Mouse (Mus musculus) bone marrow macrophage, adult 2 months (primary cell): ENCODE measurements around the gene Aldh1b1. TPM values are rescaled to one million over a fixed set of nuclear protein-coding genes. Genes with fewer than 3 reads are reported as not detected.

Experiments used
- H3K27ac ChIP-seq: 2 replicates; pipeline ENCODE4 v1.5.1; 2012; ENCODE audit warnings: low read depth, low read length; ENCODE audit not compliant: insufficient read depth
- H3K4me1 ChIP-seq: 2 replicates; pipeline ENCODE4 v1.6.1; 2012; ENCODE audit warnings: low read length; ENCODE audit not compliant: control insufficient read depth, insufficient read depth
- H3K4me3 ChIP-seq: 2 replicates; pipeline ENCODE4 v1.5.1; 2012; ENCODE audit warnings: mild to moderate bottlenecking, low read length, moderate library complexity; ENCODE audit not compliant: insufficient read depth
- CTCF ChIP-seq: IDR thresholded peaks from 2 replicates; pipeline ENCODE4 v1.5.1; 2012; ENCODE audit warnings: low read depth, mild to moderate bottlenecking, low read length, moderate library complexity
- POLR2A ChIP-seq: IDR thresholded peaks from 2 replicates; pipeline ENCODE4 v1.6.1; 2012; ENCODE audit warnings: mild to moderate bottlenecking, low read depth, low read length, borderline replicate concordance
- polyA plus RNA-seq: library from polyadenylated mRNA; stranded (reverse); fragments of >200 nt; gene quantifications from 2 replicates; pipeline ENCODE4 v1.2.4, GENCODE M21; 2012; ENCODE audit not compliant: missing spikeins, insufficient read depth, insufficient read length

Aldh1b1 gene
- polyA plus RNA-seq = 4.2 and 4.3 TPM in 2 replicates

DNA sequence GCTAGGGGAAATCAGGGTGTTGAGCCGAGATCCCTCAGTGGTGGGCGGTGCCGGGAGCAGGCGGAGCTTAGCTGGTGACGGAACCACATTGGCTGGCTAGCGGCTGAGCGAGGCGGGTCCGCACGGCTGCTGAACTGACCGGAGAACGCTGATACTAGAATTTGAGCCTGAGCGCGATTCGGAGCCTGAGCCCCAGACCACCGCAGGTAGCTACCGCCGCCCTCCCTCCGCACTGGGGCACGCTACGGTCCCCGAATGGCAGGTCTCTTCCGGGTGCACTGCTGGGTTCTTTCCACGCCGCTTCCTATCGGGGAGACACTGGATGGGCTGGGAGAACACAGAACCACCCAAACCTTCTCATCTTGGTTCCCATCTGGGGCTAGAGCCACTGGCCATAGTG lies at the start of gene Aldh1b1:
TSS of gene Aldh1b1 (plus strand) at position 59 of the 400 bp plus-strand sequence.
- TF ChIP-seq CTCF = no peak
- TF ChIP-seq POLR2A = no peak
- no peak within 1 kb of the TSS for H3K27ac ChIP-seq
- peak within 1 kb of the TSS; percentile 73 for H3K4me3 ChIP-seq
- H3K4me1 ChIP-seq = peaks cover 13% of the 10 kb centered on the region; the same call in 1 of the 2 replicates

DNA sequence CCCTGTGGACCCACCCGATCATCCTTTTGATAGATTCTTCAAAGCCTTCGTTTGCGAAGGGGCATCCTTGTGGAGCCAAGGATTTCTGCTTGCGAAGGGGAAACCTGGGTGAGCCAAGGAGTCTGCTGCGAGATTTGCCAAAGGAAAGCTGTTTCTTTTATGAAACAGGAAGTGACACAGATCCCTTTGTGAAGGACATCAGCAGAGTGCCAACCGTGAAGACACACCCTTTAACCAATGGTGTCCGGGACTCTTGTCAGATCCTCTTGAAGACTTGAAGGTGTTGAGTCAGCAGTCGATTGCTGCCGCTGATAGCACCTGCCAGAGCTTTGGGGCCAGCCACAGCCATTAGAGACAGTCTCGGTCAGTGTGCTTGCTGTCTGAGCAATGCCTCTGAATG lies 49.4 kb upstream of the Aldh1b1 start:
- TF ChIP-seq POLR2A (no peak), CTCF (no peak)

DNA sequence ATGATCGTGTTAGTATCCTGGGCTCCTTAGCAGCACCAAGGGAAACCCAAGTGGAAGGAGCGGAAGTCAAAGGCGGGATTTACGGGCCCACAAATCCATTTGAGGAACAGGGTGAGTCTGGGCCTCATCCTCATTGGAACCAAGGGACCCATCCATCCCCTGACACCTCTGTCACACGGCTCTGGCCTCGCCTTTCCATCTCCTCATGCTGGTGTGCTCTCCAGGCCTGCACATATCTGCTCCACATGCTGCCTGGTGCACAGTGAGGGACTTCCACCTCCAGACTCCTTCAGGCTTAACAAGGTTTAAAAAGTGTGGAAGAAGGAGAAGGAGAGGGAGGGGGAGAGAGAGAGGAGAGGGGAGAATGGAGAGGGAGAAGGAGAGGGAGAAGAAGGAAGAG lies 48.3 kb upstream of the Aldh1b1 start:
- no peak overlapping the region for H3K4me3 ChIP-seq
- H3K4me1 ChIP-seq = peaks cover 9% of the 10 kb centered on the region
- no peak overlapping the region for H3K27ac ChIP-seq
- TF ChIP-seq POLR2A (no peak), CTCF (no peak)

More for the DNA sequence above, 49.4 kb upstream of the Aldh1b1 start:
- H3K4me3 ChIP-seq = no peak overlapping the region
- no peak overlapping the region for H3K27ac ChIP-seq
- peaks cover 9% of the 10 kb centered on the region for H3K4me1 ChIP-seq

DNA sequence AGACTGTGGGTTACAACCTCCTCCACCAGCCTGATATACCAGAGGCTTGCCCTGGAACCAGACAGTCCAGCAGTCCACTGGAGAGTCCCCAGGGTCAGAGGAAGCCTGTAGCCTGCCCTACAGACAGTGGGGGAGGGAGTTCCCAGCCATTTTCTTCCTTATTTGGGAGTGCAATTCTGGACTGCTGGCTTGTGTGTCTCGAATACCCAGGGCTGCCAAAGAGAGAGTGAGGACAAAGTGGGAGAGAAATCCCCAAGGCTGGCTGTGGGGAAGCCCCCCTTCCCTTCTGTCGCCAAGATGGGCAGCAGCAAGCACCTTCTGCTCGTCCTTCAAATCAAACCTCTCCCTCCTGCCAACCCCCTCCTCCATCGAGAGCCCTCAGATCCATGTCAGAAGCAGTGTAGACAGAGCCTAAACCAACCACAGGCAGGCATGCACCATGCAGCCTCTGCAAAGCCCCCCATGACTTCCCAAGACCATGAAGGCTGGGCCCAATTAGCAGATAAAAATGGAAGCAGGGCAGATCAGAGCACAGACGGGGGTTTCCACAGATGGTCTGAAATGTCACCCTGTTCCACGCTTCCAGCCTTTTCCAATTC lies 45.5 kb upstream of the Aldh1b1 start:
- TF ChIP-seq POLR2A = no peak
- TF ChIP-seq CTCF = no peak
- H3K4me1 ChIP-seq = peaks cover 9% of the 10 kb centered on the region
- no peak overlapping the region for H3K4me3 ChIP-seq
- H3K27ac ChIP-seq = no peak overlapping the region

DNA sequence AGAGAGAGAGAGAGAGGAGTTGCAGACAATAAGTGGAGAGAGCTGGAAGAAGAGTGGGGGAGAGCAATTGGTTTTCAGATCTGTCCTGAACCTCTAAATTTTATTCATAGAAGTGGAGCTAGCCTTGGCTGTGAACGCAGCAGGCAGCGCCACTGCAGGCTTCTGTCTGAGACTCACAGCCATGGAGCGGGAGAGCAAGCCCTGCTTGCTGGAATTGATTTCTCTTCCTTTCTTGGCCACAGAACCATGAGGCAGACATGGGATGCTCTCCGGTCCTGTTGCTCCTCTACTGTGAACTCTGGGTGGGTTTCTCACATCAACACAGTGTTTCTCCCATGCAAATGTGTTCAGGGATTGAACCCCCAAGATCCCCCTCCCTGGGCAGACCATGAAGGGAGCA lies 44.7 kb upstream of the Aldh1b1 start:
- TF ChIP-seq CTCF (no peak), POLR2A (no peak)
- Histone ChIP-seq H3K4me1 (peaks cover 6% of the 10 kb centered on the region), H3K4me3 (no peak overlapping the region), H3K27ac (no peak overlapping the region)

DNA sequence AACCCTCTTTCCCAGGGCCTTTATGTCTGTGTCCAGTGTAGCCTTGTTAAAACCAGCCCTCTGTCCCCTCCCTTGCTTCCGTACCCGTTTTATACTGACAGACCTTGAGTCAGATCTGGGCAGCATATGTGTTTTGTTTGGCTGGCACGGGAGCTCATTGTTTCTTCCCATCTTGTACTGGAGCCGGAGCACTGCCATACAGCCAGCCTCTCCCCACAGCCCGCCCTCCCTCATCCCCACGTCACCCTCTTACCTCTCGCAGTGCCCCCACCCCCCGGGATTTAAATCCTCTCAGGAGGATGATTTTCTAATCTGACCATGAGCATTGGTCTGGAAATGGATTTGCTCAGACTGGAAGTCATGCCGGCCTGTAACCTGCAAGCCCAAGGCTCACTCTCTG lies 43.7 kb upstream of the Aldh1b1 start:
- Histone ChIP-seq H3K4me3 (no peak overlapping the region), H3K4me1 (peaks cover 4% of the 10 kb centered on the region), H3K27ac (no peak overlapping the region)
- TF ChIP-seq CTCF (no peak), POLR2A (no peak)

DNA sequence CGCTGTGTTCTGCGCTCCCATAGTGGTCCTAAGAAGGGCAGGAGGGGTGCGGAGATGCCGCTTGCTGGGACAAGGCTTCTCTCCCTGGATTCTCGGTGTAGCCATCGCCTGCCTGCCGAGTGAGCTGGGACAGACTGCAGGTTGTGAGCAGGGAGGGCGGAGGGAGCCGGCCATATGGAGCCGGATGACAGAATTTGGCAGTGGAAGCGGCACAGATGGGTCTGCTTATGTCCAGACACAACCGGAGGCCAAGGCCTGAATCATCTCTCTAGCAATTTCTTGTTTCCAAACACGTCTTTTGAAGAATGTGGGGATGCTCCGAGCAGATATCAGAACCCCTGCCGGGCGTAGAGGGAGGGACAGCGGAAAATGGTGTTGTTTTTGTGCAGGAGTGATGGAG lies 42.9 kb upstream of the Aldh1b1 start:
- Histone ChIP-seq H3K27ac (no peak overlapping the region), H3K4me1 (peaks cover 3% of the 10 kb centered on the region), H3K4me3 (no peak overlapping the region)
- TF ChIP-seq CTCF (no peak), POLR2A (no peak)

DNA sequence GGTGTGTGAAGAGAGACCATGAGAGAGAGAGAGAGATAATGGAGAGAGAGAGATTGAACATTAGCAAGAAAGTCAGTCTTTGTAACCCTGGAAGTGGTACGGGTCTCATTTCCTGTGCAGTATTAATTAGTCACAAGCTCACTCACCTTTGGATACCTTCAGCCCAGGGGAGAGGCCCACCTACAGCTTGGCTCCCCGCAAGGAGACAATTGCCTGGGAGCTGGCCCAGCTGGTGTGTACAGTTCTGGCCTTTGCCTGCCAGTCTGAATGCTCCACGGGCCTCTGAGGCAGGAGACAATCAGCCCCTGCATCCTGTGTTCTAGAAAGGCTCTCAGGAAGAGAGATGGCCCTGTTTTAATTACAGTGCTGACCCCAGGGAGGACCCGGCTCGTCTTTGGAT lies 40.9 kb upstream of the Aldh1b1 start:
- TF ChIP-seq CTCF = no peak
- TF ChIP-seq POLR2A = no peak
- no peaks in the 10 kb centered on the region for H3K4me1 ChIP-seq
- no peak overlapping the region for H3K27ac ChIP-seq
- H3K4me3 ChIP-seq = no peak overlapping the region

DNA sequence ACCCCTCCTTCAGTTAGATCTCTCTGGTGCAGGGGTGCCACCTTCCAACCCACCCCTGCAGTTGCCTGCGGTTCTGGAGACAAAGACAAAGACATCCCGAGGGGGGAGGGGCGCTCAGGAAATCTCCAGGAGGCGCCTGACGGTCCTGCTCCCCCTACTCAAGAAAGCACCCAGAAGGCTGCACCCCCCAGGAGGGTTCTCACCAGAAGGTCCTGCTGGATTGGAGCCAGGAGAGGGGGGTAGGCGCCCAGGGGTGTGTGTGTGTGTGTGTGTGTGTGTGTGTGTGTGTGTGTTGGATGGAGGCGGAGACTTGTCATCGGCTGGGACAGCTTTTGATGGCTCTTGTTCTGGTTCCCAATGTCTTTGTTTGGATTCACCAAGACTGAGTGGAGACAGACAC lies 39.4 kb upstream of the Aldh1b1 start:
- no peak overlapping the region for H3K27ac ChIP-seq
- H3K4me3 ChIP-seq = no peak overlapping the region
- TF ChIP-seq CTCF (no peak), POLR2A (no peak)
- H3K4me1 ChIP-seq = no peaks in the 10 kb centered on the region

DNA sequence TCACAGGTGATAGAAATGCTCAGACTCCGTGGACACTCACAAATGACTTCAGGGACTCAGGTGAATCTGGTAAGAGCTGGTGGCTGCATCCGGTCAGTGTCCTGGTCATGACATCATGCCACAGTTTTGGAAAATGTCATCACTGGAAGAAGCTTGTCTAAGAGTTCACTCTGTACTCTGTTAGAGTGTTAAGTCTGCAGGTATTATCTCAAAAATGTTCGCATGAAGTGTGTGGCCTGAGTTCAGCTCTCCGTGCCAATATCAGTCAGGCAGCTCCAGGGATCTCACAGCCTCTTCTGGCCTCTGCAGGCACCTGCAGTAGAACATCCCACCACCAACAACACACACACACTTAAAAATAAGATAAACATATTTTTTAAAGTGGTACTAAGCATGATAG lies 36.2 kb upstream of the Aldh1b1 start:
- no peak overlapping the region for H3K27ac ChIP-seq
- H3K4me3 ChIP-seq = no peak overlapping the region
- TF ChIP-seq POLR2A (no peak), CTCF (no peak)
- no peaks in the 10 kb centered on the region for H3K4me1 ChIP-seq

DNA sequence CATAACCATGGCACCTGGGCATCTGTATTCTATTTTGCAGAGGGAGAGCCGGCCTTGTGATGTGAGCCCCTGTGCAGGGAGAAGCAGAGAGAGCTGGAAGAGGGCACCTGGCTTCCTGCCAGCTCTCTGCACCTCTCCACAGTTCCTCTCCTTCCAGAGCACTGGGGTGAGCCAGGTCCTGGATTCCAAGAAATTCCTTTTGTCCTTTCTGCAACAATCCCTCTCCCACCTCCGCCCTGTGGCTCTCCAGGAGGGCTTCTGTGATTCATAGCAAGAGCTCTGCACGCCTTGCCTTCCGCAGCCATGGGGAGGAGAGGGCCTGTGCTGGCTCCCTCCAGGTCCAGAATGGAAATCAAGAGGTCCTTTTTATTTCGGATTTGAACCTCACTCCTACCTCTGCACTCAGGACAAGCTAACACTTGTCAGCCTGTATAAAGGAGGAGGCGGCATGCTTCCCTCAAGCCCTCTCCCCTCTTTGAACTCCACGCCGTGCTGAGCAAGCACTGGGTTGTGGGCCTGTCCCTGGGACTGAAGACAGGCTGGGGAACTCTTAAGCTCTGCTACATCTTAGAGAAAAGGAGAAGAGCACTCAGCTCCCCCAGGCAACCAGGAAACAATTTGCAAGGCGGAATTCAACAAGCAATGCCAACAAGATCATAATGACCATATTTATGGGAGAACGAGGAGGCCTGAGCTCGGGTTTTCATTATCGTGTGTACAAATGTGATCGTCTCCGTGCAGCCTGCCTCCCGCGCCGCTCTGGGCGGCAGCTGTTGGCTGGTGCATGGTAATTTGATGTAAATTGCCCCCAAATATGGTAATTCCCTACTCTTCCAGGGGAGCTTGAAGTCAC lies 35.3 kb upstream of the Aldh1b1 start:
- H3K4me1 ChIP-seq = no peaks in the 10 kb centered on the region
- TF ChIP-seq POLR2A (no peak), CTCF (no peak)
- no peak overlapping the region for H3K27ac ChIP-seq
- peak overlapping the region; percentile 41 for H3K4me3 ChIP-seq
